Mouse (Mus musculus) liver, embryonic 11.5 days (tissue): ENCODE data around the gene Rtkn2. TPM values are rescaled to one million over a fixed set of nuclear protein-coding genes. Genes with fewer than 3 reads are reported as not detected.

ENCODE experiments used
- ATAC-seq: fragments of 200-750 bp; cut with Nextera tagmentation; replicated peaks from 2 replicates; pipeline ENCODE4 v1.8.0; 2017; ENCODE audit warnings: moderate number of reproducible peaks, mild to moderate bottlenecking, moderate TSS enrichment, moderate library complexity; ENCODE audit not compliant: low FRiP score
- DNase-seq: peaks from one replicate; pipeline ENCODE4 v3.0.0-alpha.2; 2017; ENCODE audit warnings: low spot score
- H3K27ac ChIP-seq: fragments of 300-500 bp; sonication (generic); 2 replicates; pipeline ENCODE4 v1.5.1; 2014; ENCODE audit warnings: mild to moderate bottlenecking, low read depth, low read length, control low read depth
- H3K27me3 ChIP-seq: fragments of 300-500 bp; sonication (generic); replicated peaks from 2 replicates; pipeline ENCODE4 v1.6.1; 2014; ENCODE audit warnings: low read length, mixed read lengths; ENCODE audit not compliant: control insufficient read depth, insufficient read depth
- H3K36me3 ChIP-seq: fragments of 300-500 bp; sonication (generic); 2 replicates; pipeline ENCODE4 v1.6.1; 2014; ENCODE audit warnings: mild to moderate bottlenecking, low read length, moderate library complexity, mixed read lengths; ENCODE audit not compliant: control insufficient read depth, insufficient read depth
- H3K4me1 ChIP-seq: fragments of 300-500 bp; sonication (generic); replicated peaks from 2 replicates; pipeline ENCODE4 v1.6.1; 2014; ENCODE audit warnings: low read length, mixed read lengths; ENCODE audit not compliant: control insufficient read depth, insufficient read depth
- H3K4me2 ChIP-seq: fragments of 300-500 bp; sonication (generic); 2 replicates; pipeline ENCODE4 v1.6.1; 2014; ENCODE audit warnings: mild to moderate bottlenecking, control low read depth, moderate library complexity
- H3K4me3 ChIP-seq: fragments of 300-500 bp; sonication (generic); 2 replicates; pipeline ENCODE4 v1.5.1; 2014; ENCODE audit warnings: low read depth, low read length, control low read depth
- H3K9ac ChIP-seq: fragments of 300-500 bp; sonication (generic); 2 replicates; pipeline ENCODE4 v1.6.1; 2014; ENCODE audit warnings: low read depth, low read length, control low read depth
- H3K9me3 ChIP-seq: fragments of 300-500 bp; sonication (generic); 2 replicates; pipeline ENCODE4 v1.6.1; 2016; ENCODE audit warnings: low read length, inconsistent platforms, mixed read lengths; ENCODE audit not compliant: control insufficient read depth
- WGBS: fragments of 180-500 bp; shearing (Covaris S2); extraction: QIAGEN DNeasy Blood & Tissue Kit; methylation state at CpG from one replicate; pipeline ENCODE4 v1.1.7; 2014; 5-methylcytosine and 5-hydroxymethylcytosine counted together
- polyA plus RNA-seq: library from polyadenylated mRNA; unstranded; fragments of >200 nt; fragmentation: Nextera tagmentation; extraction: Ambion mirVana; gene quantifications from 2 replicates; pipeline ENCODE4 v1.2.1, GENCODE M21; 2014

The Rtkn2 gene
- polyA plus RNA-seq, 1 experiment from 2014 or later = 4.9 TPM

- no peak for ATAC-seq
- WGBS = 92% methylated on average over 18 of the region's 18 CpGs
- H3K9ac ChIP-seq = no peak overlapping the region
- H3K9me3 ChIP-seq = no peaks in the 10 kb centered on the region
- no peak overlapping the region for H3K4me2 ChIP-seq
- H3K36me3 ChIP-seq = no peaks in the 10 kb centered on the region
- no peaks in the 10 kb centered on the region for H3K4me1 ChIP-seq
- no peak for DNase-seq
- no peak overlapping the region for H3K4me3 ChIP-seq
- H3K27ac ChIP-seq = no peak overlapping the region
- H3K27me3 ChIP-seq = no peaks in the 10 kb centered on the region
Measured at GRCm38 (mm10) chr10:68003651-68004422, 24.5 kb downstream of the Rtkn2 start.

DNA sequence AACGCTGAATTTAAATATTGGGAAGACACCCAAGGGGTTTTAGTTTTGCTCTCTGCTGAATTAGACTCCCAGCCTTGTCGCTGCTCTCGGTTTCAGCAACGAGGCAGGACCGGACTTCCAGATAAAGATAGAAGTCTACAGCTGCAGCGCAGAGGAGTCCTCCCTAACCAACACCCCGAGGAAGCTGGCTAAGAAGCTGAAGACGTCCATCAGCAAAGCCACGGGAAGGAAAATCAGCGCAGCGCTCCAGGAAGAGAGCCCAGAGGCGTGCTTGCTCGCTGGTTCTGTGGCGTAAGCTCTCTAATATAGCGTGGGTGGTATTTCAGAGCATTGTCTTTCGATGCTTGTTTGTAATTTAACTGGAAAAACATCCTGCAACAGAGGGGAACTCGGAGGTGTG lies 26.0 kb downstream of the Rtkn2 start:
- Histone ChIP-seq H3K4me1 (no peaks in the 10 kb centered on the region), H3K4me3 (no peak overlapping the region), H3K27ac (no peak overlapping the region), H3K36me3 (no peaks in the 10 kb centered on the region), H3K9ac (no peak overlapping the region), H3K9me3 (no peaks in the 10 kb centered on the region), H3K4me2 (no peak overlapping the region), H3K27me3 (no peaks in the 10 kb centered on the region)
- no peak for DNase-seq
- no peak for ATAC-seq
- 82% methylated on average over 17 of the region's 17 CpGs for WGBS

- Histone ChIP-seq H3K4me1 (no peaks in the 10 kb centered on the region), H3K27ac (no peak overlapping the region), H3K36me3 (no peaks in the 10 kb centered on the region), H3K9me3 (no peaks in the 10 kb centered on the region), H3K4me2 (no peak overlapping the region), H3K9ac (no peak overlapping the region), H3K27me3 (no peaks in the 10 kb centered on the region), H3K4me3 (no peak overlapping the region)
- ATAC-seq = no peak
- WGBS = 90% methylated on average over 11 of the region's 11 CpGs
- no peak for DNase-seq
Measured at GRCm38 (mm10) chr10:68006491-68006890, 27.1 kb downstream of the Rtkn2 start.

DNA sequence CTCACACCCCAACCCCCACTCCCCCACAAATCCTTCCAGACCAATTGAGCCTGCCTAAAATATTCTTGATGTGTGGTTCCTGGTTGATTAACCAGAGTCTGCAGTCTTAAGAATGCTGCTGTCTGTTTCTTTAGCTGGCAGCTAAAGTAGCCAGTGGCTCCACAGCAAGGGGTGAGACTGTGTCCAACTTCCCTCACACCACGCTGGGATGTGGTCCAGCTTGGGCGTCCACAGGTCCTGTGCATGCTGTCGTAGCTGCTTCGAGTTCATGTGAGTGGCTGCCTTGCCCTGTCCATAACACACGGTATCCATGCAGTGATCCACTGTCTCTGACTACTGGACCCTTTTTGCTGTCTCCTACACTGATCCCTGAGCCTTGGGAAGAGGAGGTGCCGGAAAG lies 27.7 kb downstream of the Rtkn2 start:
- DNase-seq = no peak
- H3K4me1 ChIP-seq = no peaks in the 10 kb centered on the region
- H3K4me3 ChIP-seq = no peak overlapping the region
- no peaks in the 10 kb centered on the region for H3K27me3 ChIP-seq
- H3K9ac ChIP-seq = no peak overlapping the region
- H3K9me3 ChIP-seq = no peaks in the 10 kb centered on the region
- no peaks in the 10 kb centered on the region for H3K36me3 ChIP-seq
- no peak overlapping the region for H3K4me2 ChIP-seq
- H3K27ac ChIP-seq = no peak overlapping the region
- WGBS = 93% methylated on average over 6 of the region's 6 CpGs
- ATAC-seq = no peak

DNA sequence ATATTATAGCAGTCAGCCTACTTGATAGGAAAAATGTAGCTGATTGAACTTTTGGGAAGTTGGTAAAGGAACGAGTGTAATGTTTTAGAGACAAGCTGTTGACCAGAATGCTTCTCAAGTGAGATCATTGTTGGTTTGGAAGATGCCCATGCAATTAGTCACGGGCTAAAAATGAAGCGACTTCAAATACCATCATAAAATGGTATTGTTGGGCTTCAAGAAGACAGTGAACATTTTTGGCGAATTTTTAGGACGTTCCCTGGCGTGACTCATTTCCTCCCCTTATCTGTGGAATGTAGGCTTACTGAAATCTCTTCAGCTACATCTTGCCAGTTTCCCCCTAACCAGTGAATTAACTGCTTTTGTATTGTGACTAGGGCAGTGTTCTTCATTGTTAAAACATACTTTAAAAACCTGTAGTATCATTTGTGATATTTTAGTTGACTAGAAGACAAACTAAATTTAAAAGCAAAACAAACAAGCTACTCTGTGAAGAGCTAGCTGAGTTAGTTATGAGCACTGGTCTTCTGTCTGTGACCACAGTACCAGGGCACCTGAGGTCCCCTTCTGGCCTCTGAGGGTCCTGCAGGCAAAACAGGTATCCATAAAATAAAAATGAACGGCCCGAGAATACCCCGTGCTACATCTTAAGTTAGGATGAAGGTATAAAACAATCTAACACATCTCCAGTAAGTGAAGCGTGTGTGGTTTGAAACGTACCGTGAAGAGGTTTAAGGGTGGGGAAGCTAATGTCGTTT lies 29.0 kb downstream of the Rtkn2 start:
- Histone ChIP-seq H3K27ac (no peak overlapping the region), H3K4me3 (no peak overlapping the region), H3K36me3 (no peaks in the 10 kb centered on the region), H3K4me2 (no peak overlapping the region), H3K9ac (no peak overlapping the region), H3K4me1 (no peaks in the 10 kb centered on the region), H3K27me3 (no peaks in the 10 kb centered on the region), H3K9me3 (no peaks in the 10 kb centered on the region)
- 67% methylated on average over 13 of the region's 13 CpGs for WGBS
- DNase-seq = no peak
- ATAC-seq = no peak

DNA sequence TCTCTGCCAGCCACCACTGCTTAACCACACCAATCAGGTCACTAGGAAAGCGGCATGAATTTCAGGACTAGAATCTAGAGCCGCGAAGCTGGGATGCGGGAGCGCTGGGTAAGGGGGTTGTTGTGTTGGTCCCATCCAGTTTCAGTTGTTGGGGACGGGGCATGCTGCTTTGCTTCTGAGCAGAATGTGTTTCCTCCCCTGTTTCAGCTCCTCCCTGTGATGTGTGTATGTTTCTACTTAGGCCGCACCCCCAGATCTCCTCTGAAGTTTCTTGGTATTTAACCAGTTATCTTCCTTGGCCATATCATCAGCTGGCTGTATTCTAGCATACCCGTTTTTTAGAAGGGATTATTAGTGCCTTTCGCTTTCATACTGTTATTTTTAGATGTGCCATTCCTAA lies 29.9 kb downstream of the Rtkn2 start:
- Histone ChIP-seq H3K36me3 (no peaks in the 10 kb centered on the region), H3K27me3 (no peaks in the 10 kb centered on the region), H3K4me2 (no peak overlapping the region), H3K27ac (no peak overlapping the region), H3K4me3 (no peak overlapping the region), H3K9ac (no peak overlapping the region), H3K4me1 (no peaks in the 10 kb centered on the region), H3K9me3 (no peaks in the 10 kb centered on the region)
- ATAC-seq = no peak
- 84% methylated on average over 9 of the region's 9 CpGs for WGBS
- DNase-seq = no peak

GRCm38 (mm10) chr10:68009867-68010266 lies 30.5 kb downstream of the Rtkn2 start:
- Histone ChIP-seq H3K27ac (no peak overlapping the region), H3K36me3 (no peaks in the 10 kb centered on the region), H3K9ac (no peak overlapping the region), H3K4me1 (no peaks in the 10 kb centered on the region), H3K9me3 (no peaks in the 10 kb centered on the region), H3K4me2 (no peak overlapping the region), H3K4me3 (no peak overlapping the region), H3K27me3 (no peaks in the 10 kb centered on the region)
- no peak for DNase-seq
- no peak for ATAC-seq
- 89% methylated on average over 7 of the region's 7 CpGs for WGBS

- ATAC-seq (0 out of 2 replicates have a peak, but pooled peaks have one; percentile 26), DNase-seq (no peak)
- WGBS = 88% methylated on average over 2 of the region's 2 CpGs
- Histone ChIP-seq H3K9ac (no peak overlapping the region), H3K4me2 (no peak overlapping the region), H3K27ac (no peak overlapping the region), H3K4me3 (no peak overlapping the region), H3K36me3 (no peaks in the 10 kb centered on the region), H3K4me1 (no peaks in the 10 kb centered on the region), H3K27me3 (no peaks in the 10 kb centered on the region), H3K9me3 (no peaks in the 10 kb centered on the region)
Measured at GRCm38 (mm10) chr10:68013137-68013536, 33.8 kb downstream of the Rtkn2 start.

DNA sequence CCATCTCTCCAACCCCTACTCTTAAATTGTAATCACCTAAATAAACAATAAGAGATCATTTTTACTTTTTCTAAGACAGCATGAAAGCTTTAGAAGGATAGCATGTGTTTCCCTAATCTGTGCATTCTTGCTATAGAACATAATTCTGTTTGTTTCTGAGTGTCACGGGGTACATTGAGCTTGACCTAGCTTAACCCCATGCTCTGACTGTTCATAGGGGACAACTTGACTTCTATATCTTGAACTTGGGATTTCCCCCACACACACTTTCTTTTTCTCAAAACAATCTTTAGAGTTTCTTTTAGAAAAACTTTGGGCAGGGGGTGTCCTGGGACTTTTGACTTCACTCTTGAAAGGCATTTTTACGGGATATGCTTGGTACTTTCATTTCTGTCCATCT lies 41.4 kb downstream of the Rtkn2 start:
- DNase-seq (no peak), ATAC-seq (no peak)
- Histone ChIP-seq H3K27me3 (no peaks in the 10 kb centered on the region), H3K4me2 (no peak overlapping the region), H3K36me3 (peaks cover 10% of the 10 kb centered on the region; the same call in 1 of the 2 replicates), H3K9me3 (0 out of 2 replicates have a peak, but pooled peaks cover 2% of the 10 kb centered on the region), H3K27ac (no peak overlapping the region), H3K4me1 (no peaks in the 10 kb centered on the region), H3K9ac (no peak overlapping the region), H3K4me3 (no peak overlapping the region)
- 91% methylated on average over 2 of the region's 2 CpGs for WGBS
